Mouse (Mus musculus): Measurements from ENCODE around the gene Ccnk. TPM values are rescaled to one million over a fixed set of nuclear protein-coding genes. Genes with fewer than 3 reads are reported as not detected.

Gene Ccnk
- polyA plus RNA-seq, 1 experiment from 2014 or later = 6.0 TPM

DNA sequence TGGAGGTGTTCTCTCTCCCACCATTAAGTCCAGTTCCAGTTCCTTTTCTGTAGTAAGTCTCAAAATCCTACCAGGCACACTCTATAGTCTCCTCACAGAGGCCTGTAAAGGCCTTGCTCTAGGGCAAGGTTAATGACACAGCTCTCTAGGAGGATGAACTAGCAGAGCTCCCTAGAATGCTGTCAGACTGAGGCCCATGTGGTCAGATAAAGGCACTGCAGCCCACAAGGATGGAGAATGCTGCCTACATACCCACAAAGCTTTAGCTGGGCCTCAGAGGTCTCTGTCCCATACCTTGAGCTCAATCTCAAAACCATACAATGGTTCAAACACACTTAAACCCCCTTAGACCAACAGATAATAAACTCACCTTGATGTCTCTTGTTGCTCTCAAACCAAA lies 19.5 kb upstream of the Ccnk start:
- Histone ChIP-seq H3K36me3 (ENCODE audit: control insufficient read depth, insufficient read depth, low read length) (no peaks in the 10 kb centered on the region; the same call in 1 of the 2 replicates), H3K4me2 (ENCODE audit: low read depth) (no peak overlapping the region)
- ATAC-seq (ENCODE audit: insufficient read depth, low FRiP score, low TSS enrichment) = no peak

DNA sequence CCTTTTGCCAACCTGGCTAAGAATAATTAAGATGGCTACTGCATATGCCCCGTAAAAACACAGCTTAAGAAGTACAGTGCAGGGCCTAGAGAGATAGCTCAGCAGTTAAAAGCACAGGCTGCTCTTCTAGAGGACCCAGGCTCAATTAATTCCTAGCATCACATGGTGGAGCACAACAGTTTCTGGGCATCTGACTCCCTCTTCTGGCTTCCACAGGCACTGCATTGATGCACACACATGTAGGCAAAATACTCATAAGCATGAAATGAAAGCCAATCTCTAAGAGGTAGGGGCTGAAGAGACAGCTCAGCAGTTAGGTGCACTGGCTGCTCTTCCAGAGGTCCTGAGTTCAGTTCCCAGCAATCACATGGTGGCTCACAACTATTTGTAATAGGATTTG lies 17.3 kb upstream of the Ccnk start:
- no peak overlapping the region for H3K4me3 ChIP-seq (ENCODE audit: low read depth, low read length)
- 80% methylated on average over 1 of the region's 1 CpGs for WGBS
- ATAC-seq (ENCODE audit: insufficient read depth, low FRiP score, low TSS enrichment) (no peak), DNase-seq (ENCODE audit: low spot score) (peak; percentile 28)
- no peaks in the 10 kb centered on the region; the same call in 1 of the 2 replicates for H3K36me3 ChIP-seq (ENCODE audit: control insufficient read depth, insufficient read depth, low read length)
- no peaks in the 10 kb centered on the region for H3K4me1 ChIP-seq (ENCODE audit: control insufficient read depth, insufficient read depth, low read length)
- no peak overlapping the region for H3K4me2 ChIP-seq (ENCODE audit: low read depth)
- H3K27me3 ChIP-seq (ENCODE audit: control insufficient read depth, insufficient read depth, low read length) = no peaks in the 10 kb centered on the region
- H3K9me3 ChIP-seq (ENCODE audit: control insufficient read depth, low read length) = no peaks in the 10 kb centered on the region
- no peak overlapping the region for H3K9ac ChIP-seq (ENCODE audit: low read length)
- H3K27ac ChIP-seq (ENCODE audit: low read depth, low read length) = no peak overlapping the region

More for the DNA sequence above, 19.5 kb upstream of the Ccnk start:
- no peaks in the 10 kb centered on the region for H3K4me1 ChIP-seq (ENCODE audit: control insufficient read depth, insufficient read depth, low read length)
- no peak for DNase-seq (ENCODE audit: low spot score)
- H3K9ac ChIP-seq (ENCODE audit: low read length) = no peak overlapping the region
- no peak overlapping the region for H3K27ac ChIP-seq (ENCODE audit: low read depth, low read length)
- H3K9me3 ChIP-seq (ENCODE audit: control insufficient read depth, low read length) = no peaks in the 10 kb centered on the region
- H3K4me3 ChIP-seq (ENCODE audit: low read depth, low read length) = no peak overlapping the region
- H3K27me3 ChIP-seq (ENCODE audit: control insufficient read depth, insufficient read depth, low read length) = no peaks in the 10 kb centered on the region

DNA sequence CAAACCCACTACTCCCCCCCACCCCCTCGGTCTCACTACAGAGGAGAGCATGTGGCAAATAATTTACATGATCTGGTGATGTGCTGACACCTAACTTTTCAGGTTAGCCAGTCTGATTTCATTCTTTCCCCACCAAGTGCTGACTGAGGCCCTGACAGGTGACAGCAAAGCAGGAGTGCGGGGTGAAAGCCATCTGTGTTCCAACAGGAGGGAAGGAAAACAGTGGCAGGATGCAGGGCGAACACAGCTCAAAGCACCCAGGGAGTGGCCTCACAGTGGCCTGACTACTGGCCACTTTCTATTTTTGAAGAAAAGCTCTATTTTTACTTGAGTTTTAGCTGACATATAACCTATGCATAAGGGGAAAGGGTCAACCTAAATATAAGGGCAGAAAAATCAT lies 15.7 kb upstream of the Ccnk start:
- no peak overlapping the region for H3K27ac ChIP-seq (ENCODE audit: low read depth, low read length)
- H3K4me3 ChIP-seq (ENCODE audit: low read depth, low read length) = no peak overlapping the region
- DNase-seq (ENCODE audit: low spot score) = no peak
- H3K4me1 ChIP-seq (ENCODE audit: control insufficient read depth, insufficient read depth, low read length) = no peaks in the 10 kb centered on the region
- no peak for ATAC-seq (ENCODE audit: insufficient read depth, low FRiP score, low TSS enrichment)
- H3K27me3 ChIP-seq (ENCODE audit: control insufficient read depth, insufficient read depth, low read length) = no peaks in the 10 kb centered on the region
- no peak overlapping the region for H3K4me2 ChIP-seq (ENCODE audit: low read depth)
- WGBS = 78% methylated on average over 3 of the region's 3 CpGs
- H3K36me3 ChIP-seq (ENCODE audit: control insufficient read depth, insufficient read depth, low read length) = no peaks in the 10 kb centered on the region; the same call in 1 of the 2 replicates
- no peaks in the 10 kb centered on the region for H3K9me3 ChIP-seq (ENCODE audit: control insufficient read depth, low read length)
- H3K9ac ChIP-seq (ENCODE audit: low read length) = no peak overlapping the region

DNA sequence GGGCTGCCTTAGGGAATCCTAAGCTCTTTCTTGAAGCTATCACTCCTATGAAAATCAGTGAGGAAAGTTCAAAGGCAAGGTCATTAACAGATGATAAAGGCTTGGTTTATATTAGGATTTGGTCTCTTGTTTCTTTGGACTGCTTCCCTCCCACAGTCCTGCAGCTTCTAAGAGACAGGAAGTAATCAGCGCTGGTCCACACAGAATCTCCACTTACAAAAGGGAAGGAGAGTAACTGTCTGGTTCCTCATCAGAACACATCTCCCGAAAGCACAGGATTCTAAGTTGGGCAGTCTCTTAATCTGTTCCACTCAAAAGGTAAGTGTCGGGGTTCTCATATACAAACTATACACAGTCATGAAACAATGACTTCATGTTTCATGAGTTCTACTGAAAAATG lies 10.5 kb upstream of the Ccnk start:
- ATAC-seq (ENCODE audit: insufficient read depth, low FRiP score, low TSS enrichment) = no peak
- H3K4me3 ChIP-seq (ENCODE audit: low read depth, low read length) = no peak overlapping the region
- H3K9me3 ChIP-seq (ENCODE audit: control insufficient read depth, low read length) = no peaks in the 10 kb centered on the region
- H3K4me2 ChIP-seq (ENCODE audit: low read depth) = no peak overlapping the region
- H3K27ac ChIP-seq (ENCODE audit: low read depth, low read length) = no peak overlapping the region
- WGBS = 81% methylated on average over 3 of the region's 3 CpGs
- no peaks in the 10 kb centered on the region for H3K27me3 ChIP-seq (ENCODE audit: control insufficient read depth, insufficient read depth, low read length)
- no peaks in the 10 kb centered on the region for H3K4me1 ChIP-seq (ENCODE audit: control insufficient read depth, insufficient read depth, low read length)
- no peaks in the 10 kb centered on the region for H3K36me3 ChIP-seq (ENCODE audit: control insufficient read depth, insufficient read depth, low read length)
- no peak for DNase-seq (ENCODE audit: low spot score)
- no peak overlapping the region for H3K9ac ChIP-seq (ENCODE audit: low read length)

DNA sequence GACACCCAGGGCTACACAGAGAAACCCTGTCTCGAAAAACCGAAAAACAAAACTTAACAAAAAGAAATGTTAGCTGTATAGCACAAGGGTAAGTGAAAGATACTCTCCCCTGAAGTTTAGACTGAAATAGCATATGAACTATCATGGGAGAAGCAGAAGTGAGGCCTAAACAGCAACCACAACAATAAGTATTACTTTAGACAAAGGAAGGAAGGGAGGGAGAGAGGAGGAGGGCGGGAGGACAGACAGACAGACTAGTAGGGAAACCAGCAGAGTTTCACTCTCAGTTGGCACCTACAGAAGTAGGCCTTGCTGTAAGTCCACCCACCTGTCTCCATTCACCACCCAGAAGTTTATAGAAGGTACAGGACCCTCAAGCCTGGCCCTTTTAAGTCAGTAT lies 8.9 kb upstream of the Ccnk start:
- H3K4me3 ChIP-seq (ENCODE audit: low read depth, low read length) = no peak overlapping the region
- WGBS = 88% methylated on average over 3 of the region's 3 CpGs
- H3K36me3 ChIP-seq (ENCODE audit: control insufficient read depth, insufficient read depth, low read length) = no peaks in the 10 kb centered on the region
- no peak overlapping the region for H3K27ac ChIP-seq (ENCODE audit: low read depth, low read length)
- H3K4me2 ChIP-seq (ENCODE audit: low read depth) = no peak overlapping the region
- no peak for DNase-seq (ENCODE audit: low spot score)
- H3K9ac ChIP-seq (ENCODE audit: low read length) = no peak overlapping the region
- no peaks in the 10 kb centered on the region for H3K27me3 ChIP-seq (ENCODE audit: control insufficient read depth, insufficient read depth, low read length)
- no peaks in the 10 kb centered on the region for H3K9me3 ChIP-seq (ENCODE audit: control insufficient read depth, low read length)
- no peaks in the 10 kb centered on the region for H3K4me1 ChIP-seq (ENCODE audit: control insufficient read depth, insufficient read depth, low read length)
- ATAC-seq (ENCODE audit: insufficient read depth, low FRiP score, low TSS enrichment) = no peak

DNA sequence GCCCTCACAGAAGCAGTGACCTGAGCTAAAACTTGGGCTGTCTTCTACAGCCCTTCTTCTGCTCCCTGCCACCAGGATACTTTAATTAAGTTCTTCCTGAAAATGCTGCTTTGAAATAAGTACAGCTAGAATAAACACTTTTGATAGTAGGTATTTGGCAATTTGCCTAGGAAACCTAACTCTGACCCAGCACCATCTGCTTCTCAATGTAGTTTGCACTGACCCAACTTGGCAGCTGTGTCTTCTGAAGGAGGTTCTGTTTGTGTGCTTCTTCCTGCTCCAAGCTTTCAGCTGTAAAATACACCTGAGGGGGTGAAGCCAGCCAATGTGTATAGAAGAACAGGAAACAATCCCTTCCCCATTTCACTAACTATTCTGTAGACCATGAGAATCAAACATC lies 8.0 kb upstream of the Ccnk start:
- H3K9me3 ChIP-seq (ENCODE audit: control insufficient read depth, low read length) = no peaks in the 10 kb centered on the region
- no peaks in the 10 kb centered on the region for H3K36me3 ChIP-seq (ENCODE audit: control insufficient read depth, insufficient read depth, low read length)
- H3K27ac ChIP-seq (ENCODE audit: low read depth, low read length) = no peak overlapping the region
- ATAC-seq (ENCODE audit: insufficient read depth, low FRiP score, low TSS enrichment) = no peak
- no peak overlapping the region for H3K4me2 ChIP-seq (ENCODE audit: low read depth)
- H3K4me3 ChIP-seq (ENCODE audit: low read depth, low read length) = no peak overlapping the region
- no peaks in the 10 kb centered on the region for H3K27me3 ChIP-seq (ENCODE audit: control insufficient read depth, insufficient read depth, low read length)
- DNase-seq (ENCODE audit: low spot score) = no peak
- no peak overlapping the region for H3K9ac ChIP-seq (ENCODE audit: low read length)
- H3K4me1 ChIP-seq (ENCODE audit: control insufficient read depth, insufficient read depth, low read length) = no peaks in the 10 kb centered on the region

DNA sequence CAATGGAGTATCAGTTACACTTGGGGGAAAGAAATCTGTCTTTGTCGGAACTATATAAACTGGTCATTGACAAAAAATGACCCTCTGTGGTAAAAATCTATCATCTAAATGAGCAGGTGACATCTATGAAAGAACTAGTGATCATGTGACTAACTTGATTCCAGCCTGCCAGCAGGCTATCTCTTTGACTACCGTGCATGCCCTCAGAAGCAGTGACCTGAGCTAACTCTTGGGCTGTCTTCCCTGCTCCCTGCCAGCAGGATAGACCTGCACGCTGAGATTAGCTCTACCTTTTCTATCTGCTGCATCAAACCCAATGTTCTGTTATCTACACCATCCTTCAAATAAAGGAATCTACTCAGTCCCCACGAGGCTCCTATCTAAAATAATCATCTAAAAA lies 6.7 kb upstream of the Ccnk start:
- Histone ChIP-seq H3K4me1 (ENCODE audit: control insufficient read depth, insufficient read depth, low read length) (peaks cover 5% of the 10 kb centered on the region), H3K9ac (ENCODE audit: low read length) (no peak overlapping the region), H3K27ac (ENCODE audit: low read depth, low read length) (no peak overlapping the region), H3K4me3 (ENCODE audit: low read depth, low read length) (no peak overlapping the region), H3K36me3 (ENCODE audit: control insufficient read depth, insufficient read depth, low read length) (no peaks in the 10 kb centered on the region), H3K4me2 (ENCODE audit: low read depth) (no peak overlapping the region), H3K9me3 (ENCODE audit: control insufficient read depth, low read length) (no peaks in the 10 kb centered on the region), H3K27me3 (ENCODE audit: control insufficient read depth, insufficient read depth, low read length) (no peaks in the 10 kb centered on the region)
- ATAC-seq (ENCODE audit: insufficient read depth, low FRiP score, low TSS enrichment) (no peak), DNase-seq (ENCODE audit: low spot score) (no peak)
- WGBS = 65% methylated on average over 4 of the region's 4 CpGs

DNA sequence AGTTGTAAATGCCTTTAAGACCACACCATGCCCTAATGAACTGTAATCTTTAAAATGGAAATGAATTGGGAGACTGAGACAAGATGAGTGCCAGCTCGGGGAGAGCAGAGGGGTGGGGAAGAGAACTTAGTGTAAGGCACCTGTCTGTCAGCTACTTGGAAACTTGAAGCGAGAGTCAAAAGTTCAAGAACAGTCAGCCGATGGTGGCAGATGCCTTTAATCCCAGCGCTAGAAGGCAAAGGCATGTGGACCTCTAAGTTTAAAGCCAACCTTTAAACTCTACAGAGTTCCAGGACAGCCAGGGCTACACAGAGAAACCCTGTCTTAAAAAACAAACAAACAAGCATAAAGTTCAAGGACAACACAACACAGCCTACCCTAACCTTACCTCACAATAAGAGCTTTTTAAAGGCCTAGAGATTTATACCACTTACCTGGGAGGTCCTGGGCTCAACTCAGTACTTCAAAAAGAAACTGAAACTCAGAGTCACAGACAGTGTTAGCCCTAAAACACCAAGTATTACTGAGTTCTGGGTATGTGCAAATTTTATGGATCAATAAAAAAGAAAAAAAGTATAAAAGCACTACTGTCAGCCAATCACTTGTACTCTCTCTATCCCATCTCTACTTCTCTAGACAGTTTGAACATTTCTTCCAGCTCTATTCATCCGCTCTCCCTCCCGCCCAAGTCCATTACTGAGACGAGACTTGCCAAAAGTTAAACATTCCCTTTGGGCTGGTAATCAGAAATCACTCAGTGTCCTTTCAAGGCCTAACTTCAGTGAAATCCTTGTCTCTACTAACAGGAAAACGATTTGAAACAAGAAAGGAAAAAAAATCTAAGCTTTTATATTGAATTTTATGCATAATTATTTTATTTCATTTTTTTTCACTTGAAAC lies 4.5 kb upstream of the Ccnk start:
- 73% methylated on average over 8 of the region's 8 CpGs for WGBS
- Histone ChIP-seq H3K4me1 (ENCODE audit: control insufficient read depth, insufficient read depth, low read length) (peaks cover 11% of the 10 kb centered on the region), H3K36me3 (ENCODE audit: control insufficient read depth, insufficient read depth, low read length) (no peaks in the 10 kb centered on the region), H3K9me3 (ENCODE audit: control insufficient read depth, low read length) (no peaks in the 10 kb centered on the region), H3K9ac (ENCODE audit: low read length) (no peak overlapping the region), H3K27me3 (ENCODE audit: control insufficient read depth, insufficient read depth, low read length) (no peaks in the 10 kb centered on the region), H3K4me2 (ENCODE audit: low read depth) (no peak overlapping the region), H3K4me3 (ENCODE audit: low read depth, low read length) (no peak overlapping the region), H3K27ac (ENCODE audit: low read depth, low read length) (no peak overlapping the region)
- no peak for DNase-seq (ENCODE audit: low spot score)
- ATAC-seq (ENCODE audit: insufficient read depth, low FRiP score, low TSS enrichment) = no peak

DNA sequence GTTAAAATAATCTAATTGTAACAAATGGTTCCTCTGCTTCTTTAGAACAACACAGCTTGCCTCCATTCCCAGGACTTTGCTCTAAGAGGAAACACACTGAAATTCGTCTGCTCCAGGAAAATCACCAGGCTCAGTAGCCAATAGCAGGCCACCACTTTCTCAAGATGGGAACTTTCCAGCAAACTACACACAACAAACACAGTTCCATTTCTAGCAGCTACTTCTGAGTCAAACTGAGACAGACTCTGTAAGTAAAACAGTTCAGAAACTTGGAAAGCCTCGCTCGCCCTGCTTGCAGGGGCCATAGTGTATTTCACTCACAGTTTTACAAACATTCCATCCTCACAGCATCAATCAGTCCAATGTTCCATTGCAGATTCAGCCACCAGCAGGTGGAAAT lies 3.0 kb upstream of the Ccnk start:
- DNase-seq (ENCODE audit: low spot score) (no peak), ATAC-seq (ENCODE audit: insufficient read depth, low FRiP score, low TSS enrichment) (no peak)
- no peak overlapping the region for H3K9ac ChIP-seq (ENCODE audit: low read length)
- H3K9me3 ChIP-seq (ENCODE audit: control insufficient read depth, low read length) = no peaks in the 10 kb centered on the region
- no peak overlapping the region for H3K4me3 ChIP-seq (ENCODE audit: low read depth, low read length)
- no peak overlapping the region for H3K4me2 ChIP-seq (ENCODE audit: low read depth)
- peaks cover 18% of the 10 kb centered on the region for H3K4me1 ChIP-seq (ENCODE audit: control insufficient read depth, insufficient read depth, low read length)
- no peaks in the 10 kb centered on the region for H3K27me3 ChIP-seq (ENCODE audit: control insufficient read depth, insufficient read depth, low read length)
- H3K36me3 ChIP-seq (ENCODE audit: control insufficient read depth, insufficient read depth, low read length) = no peaks in the 10 kb centered on the region
- no peak overlapping the region for H3K27ac ChIP-seq (ENCODE audit: low read depth, low read length)
- 78% methylated on average over 3 of the region's 3 CpGs for WGBS
